Mouse (Mus musculus) G1E (cell line): Measurements from ENCODE around the gene Wipi1.

Source experiments
- CTCF ChIP-seq: IDR thresholded peaks from 2 replicates; pipeline ENCODE4 v1.5.1; 2012; ENCODE audit warnings: low read depth, low read length, inconsistent platforms, mixed read lengths
- GATA1 ChIP-seq: IDR thresholded peaks from 2 replicates; pipeline ENCODE4 v1.6.1; 2012; ENCODE audit warnings: borderline replicate concordance, low read length, inconsistent platforms, mixed read lengths
- GATA2 ChIP-seq: IDR thresholded peaks from 2 replicates; pipeline ENCODE4 v1.6.1; 2012; ENCODE audit warnings: low read depth, low read length, inconsistent platforms, borderline replicate concordance
- POLR2AphosphoS5 ChIP-seq: IDR thresholded peaks from 2 replicates; pipeline ENCODE4 v1.6.1; 2012; ENCODE audit warnings: low read depth, low read length, inconsistent platforms; ENCODE audit not compliant: insufficient replicate concordance
- TAL1 ChIP-seq: conservative IDR thresholded peaks from 2 replicates; pipeline ENCODE4 v1.6.1; 2012; ENCODE audit warnings: low read depth, low read length, inconsistent platforms, mixed read lengths

GRCm38 (mm10) chr11:109591511-109591910 lies 20.3 kb downstream of the Wipi1 start:
- TF ChIP-seq CTCF (no peak), TAL1 (no peak), GATA1 (no peak), GATA2 (no peak), POLR2AphosphoS5 (no peak)
